Comparison of ENCODE assay signal across 8 mouse cellular contexts in genomic region chr1:162570260-162570748, GRCm38 (mm10). TPM values are rescaled to one million over a fixed set of nuclear protein-coding genes. Genes with fewer than 3 reads are reported as not detected.
DNase-seq lines count a peak whose midpoint lies in the region; ATAC-seq and TF ChIP-seq lines count a peak whose summit lies in the region.

Gene Vamp4, plus strand, starts transcription at chr1:162570515.

- peak within 1 kb of the TSS; percentile 86 for H3K4me3 ChIP-seq in brown adipose tissue, adult 24 weeks (ENCODE audit: insufficient read depth, low read depth, low read length)
- peak within 1 kb of the TSS; percentile 83 to 84 for H3K4me3 ChIP-seq in heart, embryonic 14.5 days (ENCODE audit: control insufficient read depth in 1 of 2, insufficient read depth in 1 of 2, low read depth in 1 of 2, low read length in 2 of 2)
- peak within 1 kb of the TSS; percentile 77 to 92 for H3K4me3 ChIP-seq in liver, embryonic 14.5 days (ENCODE audit: insufficient read depth in 1 of 2, low read depth in 2 of 2, low read length in 2 of 2)
- H3K4me3 ChIP-seq in neural tube, embryonic 11.5 days (ENCODE audit: low read depth, low read length), result peak within 1 kb of the TSS; percentile 96
- peak within 1 kb of the TSS; percentile 99 for H3K4me3 ChIP-seq in stomach, postnatal 0 days (ENCODE audit: low read depth, low read length)

- peak within 1 kb of the TSS; percentile 87 for H3K9ac ChIP-seq in heart, embryonic 14.5 days (ENCODE audit: low read length)
- H3K9ac ChIP-seq in liver, embryonic 14.5 days (replicated peaks), result peak within 1 kb of the TSS; percentile 74
- H3K9ac ChIP-seq in neural tube, embryonic 11.5 days (ENCODE audit: low read length), result peak within 1 kb of the TSS; percentile 92
- H3K9ac ChIP-seq in stomach, postnatal 0 days (ENCODE audit: low read length), result peak within 1 kb of the TSS; percentile 94

- 0 out of 2 replicates have a peak, but pooled peaks cover 4% of the 10 kb centered on the region for H3K9me3 ChIP-seq in heart, embryonic 14.5 days (ENCODE audit: control insufficient read depth, low read length)
- H3K9me3 ChIP-seq in liver, embryonic 14.5 days (ENCODE audit: control insufficient read depth, low read length), result no peaks in the 10 kb centered on the region; the same call in 1 of the 2 replicates
- H3K9me3 ChIP-seq in neural tube, embryonic 11.5 days (ENCODE audit: control insufficient read depth, low read length), result no peaks in the 10 kb centered on the region
- no peaks in the 10 kb centered on the region for H3K9me3 ChIP-seq in stomach, postnatal 0 days (ENCODE audit: control insufficient read depth, low read length)

- peak; percentile 79 for TF ChIP-seq CTCF in liver, embryonic 14.5 days (IDR thresholded peaks at IDR 0.05; ENCODE audit: low read depth)
- TF ChIP-seq CTCF in stomach, postnatal 0 days (IDR thresholded peaks at IDR 0.05; ENCODE audit: low read depth), result peak; percentile 77

- H3K36me3 ChIP-seq in heart, embryonic 14.5 days (ENCODE audit: control insufficient read depth, insufficient read depth, low read length), result peaks cover 12% of the 10 kb centered on the region
- H3K36me3 ChIP-seq in liver, embryonic 14.5 days (replicated peaks; ENCODE audit: control insufficient read depth, insufficient read depth, low read depth), result no peaks in the 10 kb centered on the region; the same call in 1 of the 2 replicates
- peaks cover 5% of the 10 kb centered on the region; the same call in 1 of the 2 replicates for H3K36me3 ChIP-seq in neural tube, embryonic 11.5 days (ENCODE audit: control insufficient read depth, insufficient read depth, low read length)
- H3K36me3 ChIP-seq in stomach, postnatal 0 days (ENCODE audit: control insufficient read depth, insufficient read depth, low read length), result peaks cover 3% of the 10 kb centered on the region; the same call in 1 of the 2 replicates

- WGBS in heart, embryonic 14.5 days, result 0% methylated on average over 28 of the region's 43 CpGs
- under 1% methylated on average over 43 of the region's 43 CpGs for WGBS in liver, embryonic 14.5 days (ENCODE audit: insufficient replicate concordance)
- WGBS in neural tube, embryonic 11.5 days, result under 1% methylated on average over 39 of the region's 43 CpGs
- under 1% methylated on average over 33 of the region's 43 CpGs for WGBS in stomach, postnatal 0 days

- no peak for TF ChIP-seq EP300 in liver, embryonic 14.5 days (IDR thresholded peaks at IDR 0.05; ENCODE audit: low read depth)
- no peak for TF ChIP-seq EP300 in stomach, postnatal 0 days (optimal IDR thresholded peaks at IDR 0.05)

- peak; percentile 97 for DNase-seq in CD4-positive, CD25-positive, alpha-beta regulatory T cell, adult 2 months (ENCODE audit: low read depth, low spot score)
- DNase-seq in fat pad, adult 2 months (ENCODE audit: extremely low read depth, low read depth, low spot score), result peak; percentile 23
- DNase-seq in kidney, postnatal 14 days, result peak; percentile 95
- DNase-seq in liver, embryonic 14.5 days (ENCODE audit: low read depth in 3 of 3, low spot score in 3 of 3), result peak; percentile 76 to 77 (median 77)
- DNase-seq in neural tube, embryonic 11.5 days (ENCODE audit: low spot score), result peak; percentile 99
- DNase-seq in stomach, postnatal 0 days (ENCODE audit: low spot score), result peak; percentile 95

- peak; percentile 98 for ATAC-seq in heart, embryonic 14.5 days (ENCODE audit: insufficient number of reproducible peaks, insufficient read depth, low FRiP score, low read depth)
- ATAC-seq in liver, embryonic 14.5 days (ENCODE audit: insufficient read depth), result peak; percentile 98
- ATAC-seq in neural tube, embryonic 11.5 days (ENCODE audit: insufficient read depth, low FRiP score, low TSS enrichment), result peak; percentile 95
- peak; percentile 99 for ATAC-seq in stomach, postnatal 0 days (ENCODE audit: low FRiP score, low TSS enrichment)

- peak within 1 kb of the TSS; percentile 71 for H3K4me2 ChIP-seq in heart, embryonic 14.5 days (ENCODE audit: low read length)
- peak within 1 kb of the TSS; percentile 82 for H3K4me2 ChIP-seq in liver, embryonic 14.5 days (ENCODE audit: low read depth)
- peak within 1 kb of the TSS; percentile 70 for H3K4me2 ChIP-seq in neural tube, embryonic 11.5 days (ENCODE audit: low read depth)
- H3K4me2 ChIP-seq in stomach, postnatal 0 days (replicated peaks; ENCODE audit: low read depth), result peak within 1 kb of the TSS; percentile 77

- peak within 1 kb of the TSS; percentile 47 for H3K27ac ChIP-seq in brown adipose tissue, adult 24 weeks (replicated peaks; ENCODE audit: low read depth, low read length)
- peak within 1 kb of the TSS; percentile 59 to 89 for H3K27ac ChIP-seq in heart, embryonic 14.5 days (replicated peaks in 1 of 2; ENCODE audit: control insufficient read depth in 1 of 2, insufficient read depth in 1 of 2, low read depth in 2 of 2, low read length in 2 of 2)
- no peak within 1 kb of the TSS for H3K27ac ChIP-seq in liver, embryonic 14.5 days
- H3K27ac ChIP-seq in neural tube, embryonic 11.5 days (ENCODE audit: low read depth, low read length), result peak within 1 kb of the TSS; percentile 85
- H3K27ac ChIP-seq in stomach, postnatal 0 days (replicated peaks), result peak within 1 kb of the TSS; percentile 87

- H3K27me3 ChIP-seq in heart, embryonic 14.5 days (ENCODE audit: control insufficient read depth, insufficient read depth, low read length), result no peaks in the 10 kb centered on the region
- no peaks in the 10 kb centered on the region for H3K27me3 ChIP-seq in liver, embryonic 14.5 days (ENCODE audit: control insufficient read depth, insufficient read depth, low read length)
- H3K27me3 ChIP-seq in neural tube, embryonic 11.5 days (ENCODE audit: control insufficient read depth, insufficient read depth, low read length), result no peaks in the 10 kb centered on the region
- no peaks in the 10 kb centered on the region for H3K27me3 ChIP-seq in stomach, postnatal 0 days (ENCODE audit: control insufficient read depth, insufficient read depth, low read length)

- no peaks in the 10 kb centered on the region for H3K4me1 ChIP-seq in brown adipose tissue, adult 24 weeks (ENCODE audit: control insufficient read depth, insufficient read depth, insufficient read length, low read length)
- H3K4me1 ChIP-seq in heart, embryonic 14.5 days (ENCODE audit: control insufficient read depth in 2 of 2, insufficient read depth in 2 of 2, low read length in 2 of 2), result peaks cover 0 to 11% of the 10 kb centered on the region in 2 experiments; a peak in 3 of 4 replicates
- H3K4me1 ChIP-seq in liver, embryonic 14.5 days (replicated peaks; ENCODE audit: control insufficient read depth in 2 of 2, insufficient read depth in 2 of 2, low read length in 1 of 2), result peaks cover 0 to 4% of the 10 kb centered on the region in 2 experiments; a peak in 3 of 4 replicates
- no peaks in the 10 kb centered on the region; the same call in 1 of the 2 replicates for H3K4me1 ChIP-seq in neural tube, embryonic 11.5 days (ENCODE audit: control insufficient read depth, insufficient read depth, low read length)
- no peaks in the 10 kb centered on the region for H3K4me1 ChIP-seq in stomach, postnatal 0 days (replicated peaks; ENCODE audit: control insufficient read depth, insufficient read depth)

RNA-seq across cellular contexts. Expression of gene Vamp4, which starts in this region (rescaled TPM):
- 19.8 and 27.5 TPM in 2 replicates for polyA plus RNA-seq in brown adipose tissue, adult 24 weeks (2012; ENCODE audit: insufficient read depth, insufficient read length, missing spikeins)
- 32.2 and 35.8 TPM in 2 replicates for polyA plus RNA-seq in heart, embryonic 14.5 days (2014; fragmentation: Nextera tagmentation; extraction: Ambion mirVana)
- polyA plus RNA-seq in liver, embryonic 14.5 days (2012; rRNA removed), result 3.4 and 5.6 TPM in 2 replicates
- polyA plus RNA-seq in liver, embryonic 14.5 days (2014; fragmentation: Nextera tagmentation; extraction: Ambion mirVana), result 13.5 TPM in 2 replicates
- 60.8 and 63.1 TPM in 2 replicates for polyA plus RNA-seq in neural tube, embryonic 11.5 days (2014; fragmentation: Nextera tagmentation; extraction: Ambion mirVana)
- polyA plus RNA-seq in stomach, postnatal 0 days (2015; fragmentation: Nextera tagmentation; extraction: Ambion mirVana), result 32.9 and 33.1 TPM in 2 replicates

Comparison
In these comparisons a context has a peak if more than half of its experiments do, and no peak if none do; other contexts are left out.
1. DNase-seq: peak in every context shown above with its lines; median percentile 99 in neural tube, embryonic 11.5 days; 97 in CD4-positive, CD25-positive, alpha-beta regulatory T cell, adult 2 months; 95 in kidney, postnatal 14 days; 95 in stomach, postnatal 0 days; 77 in liver, embryonic 14.5 days; 23 in fat pad, adult 2 months.